Mouse (Mus musculus) intestine, postnatal 0 days (tissue): ENCODE results near the gene Mid1. TPM values are rescaled to one million over a fixed set of nuclear protein-coding genes. Genes with fewer than 3 reads are reported as not detected.
"Not testable (repeated sequence)": the region's sequence is repeated elsewhere in the genome, so short reads cannot be mapped to it uniquely, and the experiment has no call there.

Experiments used
- ATAC-seq: fragments of 200-750 bp; cut with Nextera tagmentation; 2 replicates; pipeline ENCODE4 v1.8.0; 2017; ENCODE audit warnings: mild to moderate bottlenecking, moderate TSS enrichment, moderate library complexity
- H3K27ac ChIP-seq: fragments of 300-500 bp; sonication (generic); 2 replicates; pipeline ENCODE4 v1.5.1; 2014; ENCODE audit warnings: mild to moderate bottlenecking, low read depth, low read length, moderate library complexity
- H3K27me3 ChIP-seq: fragments of 300-500 bp; sonication (generic); replicated peaks from 2 replicates; pipeline ENCODE4 v1.6.1; 2014; ENCODE audit warnings: low read length, mixed read lengths; ENCODE audit not compliant: control insufficient read depth, insufficient read depth
- H3K36me3 ChIP-seq: fragments of 300-500 bp; sonication (generic); 2 replicates; pipeline ENCODE4 v1.6.1; 2014; ENCODE audit warnings: mild to moderate bottlenecking, moderate library complexity; ENCODE audit not compliant: control insufficient read depth, insufficient read depth
- H3K4me1 ChIP-seq: fragments of 300-500 bp; sonication (generic); replicated peaks from 2 replicates; pipeline ENCODE4 v1.6.1; 2014; ENCODE audit warnings: antibody characterized with exemption, low read length, mixed read lengths; ENCODE audit not compliant: control insufficient read depth, insufficient read depth
- H3K4me2 ChIP-seq: fragments of 300-500 bp; sonication (generic); replicated peaks from 2 replicates; pipeline ENCODE4 v1.6.1; 2014; ENCODE audit warnings: low read depth, mild to moderate bottlenecking, moderate library complexity
- H3K4me3 ChIP-seq: fragments of 300-500 bp; sonication (generic); 2 replicates; pipeline ENCODE4 v1.5.1; 2014; ENCODE audit warnings: low read depth, low read length
- H3K9ac ChIP-seq: fragments of 300-500 bp; sonication (generic); 2 replicates; pipeline ENCODE4 v1.6.1; 2014; ENCODE audit warnings: mild to moderate bottlenecking, low read depth, low read length
- H3K9me3 ChIP-seq: fragments of 300-500 bp; sonication (generic); 2 replicates; pipeline ENCODE4 v1.6.1; 2016; ENCODE audit warnings: mixed run types; ENCODE audit not compliant: control insufficient read depth
- CTCF ChIP-seq: sonication (generic); IDR thresholded peaks from 2 replicates; pipeline ENCODE4 v1.5.1; 2016; ENCODE audit warnings: low read depth, mild to moderate bottlenecking, control low read depth, antibody characterized with exemption, moderate library complexity
- WGBS: fragments of 180-500 bp; shearing (Covaris S2); extraction: QIAGEN DNeasy Blood & Tissue Kit; methylation state at CpG from one replicate; pipeline ENCODE4 v1.1.7; 2014; 5-methylcytosine and 5-hydroxymethylcytosine counted together
- polyA plus RNA-seq: library from polyadenylated mRNA; unstranded; fragments of >200 nt; fragmentation: Nextera tagmentation; extraction: Ambion mirVana; gene quantifications from 2 replicates; pipeline ENCODE4 v1.2.1, GENCODE M21; 2015

Gene Mid1
- polyA plus RNA-seq, 1 experiment from 2014 or later: 1.7 TPM

DNA sequence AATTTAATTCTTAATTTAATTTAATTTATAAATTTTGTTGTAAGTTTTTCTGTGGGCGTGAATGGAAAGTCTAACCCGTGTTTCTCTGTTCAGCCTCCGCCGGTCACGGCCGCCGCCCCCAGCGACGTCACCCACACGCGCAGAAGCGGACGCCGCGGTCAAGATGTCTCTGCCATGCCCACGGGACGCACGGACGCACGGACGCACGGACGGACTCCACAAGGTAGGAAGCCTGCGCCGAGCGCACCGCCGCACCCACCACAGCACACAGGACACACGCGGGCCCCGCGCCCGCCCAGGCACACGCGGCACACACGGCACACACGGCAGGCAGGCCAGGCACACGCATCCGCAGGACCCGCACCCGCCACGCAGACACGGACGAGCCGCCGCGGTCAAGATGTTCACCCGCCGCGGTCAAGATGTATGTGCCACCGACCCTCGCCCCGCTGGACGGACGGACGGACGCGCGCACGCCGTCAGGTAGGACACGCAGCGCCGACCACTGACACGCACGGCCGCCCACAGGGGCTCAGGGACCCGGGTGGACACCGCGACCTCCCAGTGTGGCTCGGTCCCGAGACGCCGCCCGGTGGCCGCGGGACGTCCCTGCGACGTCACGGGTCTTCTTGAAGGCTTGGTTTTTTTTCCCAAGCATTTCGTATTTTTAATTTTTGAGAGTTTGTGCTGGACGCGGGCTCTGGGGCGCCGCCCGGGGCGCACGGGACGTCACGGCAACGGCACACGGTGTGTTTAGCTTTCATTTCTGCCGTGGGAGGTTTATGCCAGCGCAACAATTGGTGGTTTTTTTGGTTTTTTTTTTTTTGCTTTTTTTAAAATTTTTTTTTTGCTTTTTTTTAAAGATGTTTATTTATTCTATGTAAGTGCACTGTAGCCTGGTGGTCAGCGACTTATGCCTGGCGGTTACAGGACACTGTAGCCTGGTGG, 325.9 kb downstream of the Mid1 start:
- peak overlapping the region; percentile 0; the same call in 1 of the 2 replicates for H3K4me3 ChIP-seq
- WGBS: 85% methylated on average over 97 of the region's 97 CpGs
- ATAC-seq: peak; percentile 6; the same call in 1 of the 2 replicates
- H3K4me1 ChIP-seq, H3K4me2 ChIP-seq, H3K36me3 ChIP-seq, H3K9ac ChIP-seq, H3K27me3 ChIP-seq: not testable (repeated sequence)
- H3K27ac ChIP-seq: peak overlapping the region; percentile 55
- H3K9me3 ChIP-seq: peaks cover 20% of the 10 kb centered on the region
- peak; percentile 63 for TF ChIP-seq CTCF

DNA sequence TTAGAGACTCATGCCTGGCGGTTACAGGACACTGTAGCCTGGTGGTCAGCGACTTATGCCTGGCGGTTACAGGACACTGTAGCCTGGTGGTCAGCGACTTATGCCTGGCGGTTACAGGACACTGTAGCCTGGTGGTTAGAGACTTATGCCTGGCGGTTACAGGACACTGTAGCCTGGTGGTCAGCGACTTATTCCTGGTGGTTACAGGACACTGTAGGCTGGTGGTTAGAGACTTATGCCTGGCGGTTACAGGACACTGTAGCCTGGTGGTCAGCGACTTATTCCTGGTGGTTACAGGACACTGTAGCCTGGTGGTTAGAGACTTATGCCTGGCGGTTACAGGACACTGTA, 326.5 kb downstream of the Mid1 start:
- not testable (repeated sequence) for H3K27me3 ChIP-seq, H3K4me3 ChIP-seq, H3K27ac ChIP-seq, ATAC-seq, H3K9ac ChIP-seq, H3K4me1 ChIP-seq, H3K4me2 ChIP-seq, H3K36me3 ChIP-seq
- peaks cover 20% of the 10 kb centered on the region for H3K9me3 ChIP-seq
- 93% methylated on average over 9 of the region's 10 CpGs for WGBS

DNA sequence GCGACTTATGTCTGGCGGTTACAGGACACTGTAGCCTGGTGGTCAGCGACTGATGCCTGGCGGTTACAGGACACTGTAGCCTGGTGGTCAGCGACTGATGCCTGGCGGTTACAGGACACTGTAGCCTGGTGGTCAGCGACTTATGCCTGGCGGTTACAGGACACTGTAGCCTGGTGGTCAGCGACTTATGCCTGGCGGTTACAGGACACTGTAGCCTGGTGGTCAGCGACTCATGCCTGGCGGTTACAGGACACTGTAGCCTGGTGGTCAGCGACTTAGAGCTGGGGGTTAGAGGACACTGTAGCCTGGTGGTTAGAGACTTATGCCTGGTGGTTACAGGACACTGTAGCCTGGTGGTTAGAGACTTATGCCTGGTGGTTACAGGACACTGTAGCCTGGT, 328.4 kb downstream of the Mid1 start:
- not testable (repeated sequence) for H3K4me3 ChIP-seq, H3K27me3 ChIP-seq, ATAC-seq, H3K4me2 ChIP-seq, H3K9ac ChIP-seq, H3K4me1 ChIP-seq, H3K27ac ChIP-seq
- 83% methylated on average over 13 of the region's 13 CpGs for WGBS
- H3K36me3 ChIP-seq: peaks cover 10% of the 10 kb centered on the region
- peaks cover 13% of the 10 kb centered on the region for H3K9me3 ChIP-seq

DNA sequence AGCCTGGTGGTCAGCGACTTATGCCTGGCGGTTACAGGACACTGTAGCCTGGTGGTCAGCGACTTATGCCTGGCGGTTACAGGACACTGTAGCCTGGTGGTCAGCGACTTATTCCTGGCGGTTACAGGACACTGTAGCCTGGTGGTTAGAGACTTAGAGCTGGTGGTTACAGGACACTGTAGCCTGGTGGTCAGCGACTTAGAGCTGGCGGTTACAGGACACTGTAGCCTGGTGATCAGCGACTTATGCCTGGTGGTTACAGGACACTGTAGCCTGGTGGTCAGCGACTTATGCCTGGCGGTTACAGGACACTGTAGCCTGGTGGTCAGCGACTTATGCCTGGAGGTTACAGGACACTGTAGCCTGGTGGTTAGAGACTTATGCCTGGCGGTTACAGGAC, 329.0 kb downstream of the Mid1 start:
- not testable (repeated sequence) for H3K4me2 ChIP-seq, H3K9ac ChIP-seq, ATAC-seq, H3K4me3 ChIP-seq, H3K27me3 ChIP-seq, H3K27ac ChIP-seq, H3K4me1 ChIP-seq
- Histone ChIP-seq H3K36me3 (peaks cover 16% of the 10 kb centered on the region), H3K9me3 (peaks cover 14% of the 10 kb centered on the region)
- WGBS: 96% methylated on average over 13 of the region's 13 CpGs

DNA sequence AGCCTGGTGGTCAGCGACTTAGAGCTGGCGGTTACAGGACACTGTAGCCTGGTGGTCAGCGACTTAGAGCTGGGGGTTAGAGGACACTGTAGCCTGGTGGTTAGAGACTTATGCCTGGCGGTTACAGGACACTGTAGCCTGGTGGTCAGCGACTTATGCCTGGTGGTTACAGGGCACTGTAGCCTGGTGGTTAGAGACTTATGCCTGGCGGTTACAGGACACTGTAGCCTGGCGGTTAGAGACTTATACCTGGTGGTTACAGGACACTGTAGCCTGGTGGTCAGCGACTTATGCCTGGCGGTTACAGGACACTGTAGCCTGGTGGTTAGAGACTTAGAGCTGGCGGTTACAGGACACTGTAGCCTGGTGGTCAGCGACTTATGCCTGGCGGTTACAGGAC, 330.9 kb downstream of the Mid1 start:
- not testable (repeated sequence) for H3K4me3 ChIP-seq, H3K9ac ChIP-seq, H3K27me3 ChIP-seq, H3K4me2 ChIP-seq, ATAC-seq, H3K4me1 ChIP-seq, H3K27ac ChIP-seq
- Histone ChIP-seq H3K36me3 (peaks cover 18% of the 10 kb centered on the region), H3K9me3 (peaks cover 19% of the 10 kb centered on the region)
- WGBS: 96% methylated on average over 12 of the region's 12 CpGs

DNA sequence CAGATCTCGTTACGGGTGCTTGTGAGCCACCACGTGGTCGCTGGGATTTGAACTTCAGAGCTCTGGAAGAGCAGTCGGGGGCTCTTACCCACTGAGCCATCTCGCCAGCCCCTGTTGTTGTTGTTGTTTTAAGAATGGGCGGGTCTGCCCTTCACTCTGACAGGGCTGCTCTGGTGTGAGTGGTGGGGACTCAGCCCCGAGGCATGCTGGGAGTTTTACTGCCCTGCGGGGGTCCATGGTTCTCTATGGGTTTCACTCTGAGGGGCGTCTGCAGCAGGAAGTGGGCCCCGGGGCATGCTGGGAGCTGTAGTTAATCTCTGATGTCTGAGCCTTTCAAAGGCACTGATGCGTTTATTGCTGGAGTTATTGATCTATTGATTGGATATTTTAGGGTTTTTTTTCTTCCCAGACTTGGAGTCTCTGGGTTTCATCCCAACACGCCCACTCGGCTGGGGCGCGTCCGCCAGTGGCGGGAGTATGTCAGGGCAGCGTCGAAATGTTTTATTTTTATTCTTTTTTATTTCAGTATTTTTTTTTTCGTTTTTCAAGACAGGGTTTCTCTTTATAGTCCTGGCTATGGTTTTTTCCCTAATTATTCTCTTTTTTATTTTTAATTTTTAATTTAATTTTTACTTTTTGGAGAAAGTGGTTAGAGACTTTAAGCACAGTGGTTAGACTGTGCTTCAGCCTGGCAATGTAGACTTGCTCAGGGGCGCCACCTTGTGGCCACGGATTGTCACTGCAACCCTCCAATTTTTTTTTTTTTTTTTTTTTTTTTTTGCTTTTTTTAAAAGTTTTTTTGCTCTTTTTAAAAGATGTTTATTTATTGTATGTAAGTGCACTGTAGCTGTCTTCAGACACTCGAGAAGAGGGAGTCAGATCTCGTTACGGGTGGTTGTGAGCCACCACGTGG, 332.6 kb downstream of the Mid1 start:
- not testable (repeated sequence) for H3K4me2 ChIP-seq, H3K4me3 ChIP-seq
- 60% methylated on average over 27 of the region's 27 CpGs for WGBS

More for the DNA sequence above, 332.6 kb downstream of the Mid1 start:
- H3K4me1 ChIP-seq, H3K9ac ChIP-seq, H3K27me3 ChIP-seq: not testable (repeated sequence)
- peak; percentile 79 for TF ChIP-seq CTCF
- ATAC-seq: peak; percentile 42
- peak overlapping the region; percentile 30; the same call in 1 of the 2 replicates for H3K27ac ChIP-seq
- H3K36me3 ChIP-seq: peaks cover 16% of the 10 kb centered on the region; the same call in 1 of the 2 replicates
- peaks cover 17% of the 10 kb centered on the region; the same call in 1 of the 2 replicates for H3K9me3 ChIP-seq
